Mouse (Mus musculus): ENCODE results near the gene Rbm10. TPM values are rescaled to one million over a fixed set of nuclear protein-coding genes. Genes with fewer than 3 reads are reported as not detected.

Gene Rbm10
- 52.7 and 53.6 TPM in 2 replicates for polyA plus RNA-seq (2015; fragmentation: Nextera tagmentation; extraction: Ambion mirVana)

- Histone ChIP-seq H3K9ac (ENCODE audit: low read length) (peak within 1 kb of the TSS; percentile 77), H3K4me3 (replicated peaks; ENCODE audit: low read length) (peak within 1 kb of the TSS; percentile 62), H3K4me1 (ENCODE audit: control insufficient read depth, insufficient read depth, low read length) (0 out of 2 replicates have a peak, but pooled peaks cover 8% of the 10 kb centered on the region), H3K36me3 (ENCODE audit: control insufficient read depth, insufficient read depth, low read length) (no peaks in the 10 kb centered on the region; the same call in 1 of the 2 replicates), H3K27me3 (ENCODE audit: control insufficient read depth, insufficient read depth, low read length) (no peaks in the 10 kb centered on the region), H3K27ac (ENCODE audit: low read length) (peak within 1 kb of the TSS; percentile 88), H3K4me2 (ENCODE audit: low read depth, low read length) (peak within 1 kb of the TSS; percentile 59), H3K9me3 (replicated peaks; ENCODE audit: control insufficient read depth, low read length) (no peaks in the 10 kb centered on the region)
- peak; percentile 98 for ATAC-seq (ENCODE audit: insufficient read depth, low FRiP score)
- WGBS = 13% methylated on average over 46 of the region's 49 CpGs
These were observed at the start of gene Rbm10, which contains the start of gene Ndufb11 for GRCm38 (mm10) chrX:20617176-20617902. TSS of gene Rbm10 (plus strand) at chrX:20617503. TSS of gene Ndufb11 (minus strand) at chrX:20617619.

DNA sequence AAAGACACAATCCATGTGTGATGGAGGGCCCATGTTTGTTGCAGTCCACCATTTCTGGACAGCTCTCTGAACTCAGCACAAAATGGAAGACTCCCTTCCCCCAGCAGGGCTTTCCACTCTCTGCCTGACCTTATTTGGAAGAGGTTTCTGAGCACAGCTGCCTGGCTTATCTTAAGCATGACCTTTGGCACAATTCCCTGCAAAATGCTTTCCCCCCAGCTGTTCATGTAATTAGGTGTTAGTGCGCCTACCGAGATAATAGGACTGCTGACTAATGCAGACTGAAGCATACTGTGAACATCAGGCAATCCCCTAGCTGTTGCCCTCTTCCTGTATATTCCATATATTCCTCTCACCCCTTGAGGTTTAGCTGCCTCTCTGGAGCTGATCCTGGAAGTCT lies 46.3 kb upstream of the Rbm10 start:
- H3K27ac ChIP-seq (ENCODE audit: low read length) = no peak overlapping the region

DNA sequence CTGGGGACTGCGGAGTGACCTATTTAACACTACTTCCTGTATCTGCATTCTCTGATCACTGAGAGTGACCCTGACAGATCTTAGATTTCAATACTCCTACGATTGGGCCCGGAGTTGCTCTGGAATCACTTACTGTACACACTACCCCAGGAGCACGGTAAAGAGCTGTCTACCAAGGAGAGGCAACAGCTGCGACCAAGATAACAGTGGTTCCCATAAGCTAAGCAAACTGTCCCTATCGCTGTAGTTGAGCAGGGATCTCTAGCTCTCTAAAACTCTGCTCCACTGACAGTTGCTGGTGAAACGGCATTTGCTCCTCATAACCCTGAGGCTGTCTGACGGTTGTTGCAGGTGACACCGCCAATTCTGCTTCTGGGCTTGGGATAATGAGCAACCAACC lies 44.6 kb upstream of the Rbm10 start:
- H3K27ac ChIP-seq (ENCODE audit: low read length) = no peak overlapping the region
- WGBS = 58% methylated on average over 9 of the region's 9 CpGs
- no peaks in the 10 kb centered on the region for H3K36me3 ChIP-seq (ENCODE audit: control insufficient read depth, insufficient read depth, low read length)
- H3K4me2 ChIP-seq (ENCODE audit: low read depth, low read length) = no peak overlapping the region
- no peaks in the 10 kb centered on the region for H3K4me1 ChIP-seq (ENCODE audit: control insufficient read depth, insufficient read depth, low read length)
- H3K4me3 ChIP-seq (replicated peaks; ENCODE audit: low read length) = no peak overlapping the region
- no peaks in the 10 kb centered on the region for H3K9me3 ChIP-seq (replicated peaks; ENCODE audit: control insufficient read depth, low read length)
- no peak overlapping the region for H3K9ac ChIP-seq (ENCODE audit: low read length)
- H3K27me3 ChIP-seq (ENCODE audit: control insufficient read depth, insufficient read depth, low read length) = no peaks in the 10 kb centered on the region
- ATAC-seq (ENCODE audit: insufficient read depth, low FRiP score) = no peak

More for the DNA sequence above, 46.3 kb upstream of the Rbm10 start:
- Histone ChIP-seq H3K4me1 (ENCODE audit: control insufficient read depth, insufficient read depth, low read length) (no peaks in the 10 kb centered on the region), H3K4me3 (replicated peaks; ENCODE audit: low read length) (no peak overlapping the region), H3K27me3 (ENCODE audit: control insufficient read depth, insufficient read depth, low read length) (no peaks in the 10 kb centered on the region), H3K9me3 (replicated peaks; ENCODE audit: control insufficient read depth, low read length) (no peaks in the 10 kb centered on the region), H3K4me2 (ENCODE audit: low read depth, low read length) (no peak overlapping the region), H3K36me3 (ENCODE audit: control insufficient read depth, insufficient read depth, low read length) (no peaks in the 10 kb centered on the region), H3K9ac (ENCODE audit: low read length) (no peak overlapping the region)
- no peak for ATAC-seq (ENCODE audit: insufficient read depth, low FRiP score)
- 36% methylated on average over 2 of the region's 2 CpGs for WGBS

DNA sequence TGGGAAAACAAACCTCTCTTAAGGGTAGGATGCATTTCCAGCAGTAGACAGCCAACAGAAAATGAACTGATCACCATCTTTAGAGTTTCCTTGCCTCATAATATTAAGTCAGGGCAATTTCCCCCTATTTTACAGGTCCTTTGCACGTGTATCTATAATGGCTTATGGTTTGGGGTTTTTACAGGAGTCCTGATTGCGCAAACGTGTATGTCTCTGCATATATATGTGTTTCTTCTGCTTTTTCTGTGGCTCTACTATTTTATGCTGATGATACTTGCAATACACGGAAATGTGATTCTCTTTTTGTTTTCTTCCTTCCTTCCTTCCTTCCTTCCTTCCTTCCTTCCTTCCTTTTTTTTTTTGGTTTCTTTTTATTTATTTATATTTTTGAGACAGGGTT lies 43.4 kb upstream of the Rbm10 start:
- H3K4me1 ChIP-seq (ENCODE audit: control insufficient read depth, insufficient read depth, low read length) = no peaks in the 10 kb centered on the region
- no peaks in the 10 kb centered on the region for H3K36me3 ChIP-seq (ENCODE audit: control insufficient read depth, insufficient read depth, low read length)
- no peak overlapping the region for H3K4me3 ChIP-seq (replicated peaks; ENCODE audit: low read length)
- ATAC-seq (ENCODE audit: insufficient read depth, low FRiP score) = no peak
- no peaks in the 10 kb centered on the region for H3K27me3 ChIP-seq (ENCODE audit: control insufficient read depth, insufficient read depth, low read length)
- H3K9me3 ChIP-seq (replicated peaks; ENCODE audit: control insufficient read depth, low read length) = no peaks in the 10 kb centered on the region
- no peak overlapping the region for H3K4me2 ChIP-seq (ENCODE audit: low read depth, low read length)
- WGBS = 86% methylated on average over 4 of the region's 4 CpGs
- H3K27ac ChIP-seq (ENCODE audit: low read length) = no peak overlapping the region
- no peak overlapping the region for H3K9ac ChIP-seq (ENCODE audit: low read length)

- H3K4me1 ChIP-seq (ENCODE audit: control insufficient read depth, insufficient read depth, low read length) = no peaks in the 10 kb centered on the region
- H3K9ac ChIP-seq (ENCODE audit: low read length) = no peak overlapping the region
- H3K4me3 ChIP-seq (replicated peaks; ENCODE audit: low read length) = no peak overlapping the region
- H3K4me2 ChIP-seq (ENCODE audit: low read depth, low read length) = no peak overlapping the region
- no peaks in the 10 kb centered on the region for H3K27me3 ChIP-seq (ENCODE audit: control insufficient read depth, insufficient read depth, low read length)
- ATAC-seq (ENCODE audit: insufficient read depth, low FRiP score) = no peak
- H3K36me3 ChIP-seq (ENCODE audit: control insufficient read depth, insufficient read depth, low read length) = no peaks in the 10 kb centered on the region
- no peak overlapping the region for H3K27ac ChIP-seq (ENCODE audit: low read length)
- 10% methylated on average over 4 of the region's 4 CpGs for whole genome bisulfite sequencing
- no peaks in the 10 kb centered on the region for H3K9me3 ChIP-seq (replicated peaks; ENCODE audit: control insufficient read depth, low read length)
These were observed 29.3 kb upstream of the Rbm10 start for GRCm38 (mm10) chrX:20587968-20588367.

GRCm38 (mm10) chrX:20608500-20608899 lies 8.8 kb upstream of the Rbm10 start:
- Histone ChIP-seq H3K36me3 (ENCODE audit: control insufficient read depth, insufficient read depth, low read length) (no peaks in the 10 kb centered on the region), H3K27me3 (ENCODE audit: control insufficient read depth, insufficient read depth, low read length) (no peaks in the 10 kb centered on the region), H3K9me3 (replicated peaks; ENCODE audit: control insufficient read depth, low read length) (no peaks in the 10 kb centered on the region), H3K4me3 (replicated peaks; ENCODE audit: low read length) (no peak overlapping the region), H3K9ac (ENCODE audit: low read length) (no peak overlapping the region), H3K4me2 (ENCODE audit: low read depth, low read length) (no peak overlapping the region), H3K4me1 (ENCODE audit: control insufficient read depth, insufficient read depth, low read length) (no peaks in the 10 kb centered on the region), H3K27ac (ENCODE audit: low read length) (no peak overlapping the region)
- 80% methylated on average over 4 of the region's 4 CpGs for WGBS
- ATAC-seq (ENCODE audit: insufficient read depth, low FRiP score) = no peak

GRCm38 (mm10) chrX:20616861-20617175 lies 485 bp upstream of the Rbm10 start:
- no peaks in the 10 kb centered on the region for H3K27me3 ChIP-seq (ENCODE audit: control insufficient read depth, insufficient read depth, low read length)
- ATAC-seq (ENCODE audit: insufficient read depth, low FRiP score) = 0 out of 2 replicates have a peak, but pooled peaks have one; percentile 3
- peak overlapping the region; percentile 88 for H3K27ac ChIP-seq (ENCODE audit: low read length)
- H3K36me3 ChIP-seq (ENCODE audit: control insufficient read depth, insufficient read depth, low read length) = no peaks in the 10 kb centered on the region; the same call in 1 of the 2 replicates
- no peaks in the 10 kb centered on the region for H3K9me3 ChIP-seq (replicated peaks; ENCODE audit: control insufficient read depth, low read length)
- peak overlapping the region; percentile 62 for H3K4me3 ChIP-seq (replicated peaks; ENCODE audit: low read length)
- WGBS = 13% methylated on average over 17 of the region's 17 CpGs
- H3K4me1 ChIP-seq (ENCODE audit: control insufficient read depth, insufficient read depth, low read length) = 0 out of 2 replicates have a peak, but pooled peaks cover 8% of the 10 kb centered on the region
- H3K9ac ChIP-seq (ENCODE audit: low read length) = peak overlapping the region; percentile 73
- peak overlapping the region; percentile 57 for H3K4me2 ChIP-seq (ENCODE audit: low read depth, low read length)

- Histone ChIP-seq H3K9me3 (replicated peaks; ENCODE audit: control insufficient read depth, low read length) (no peaks in the 10 kb centered on the region), H3K4me2 (ENCODE audit: low read depth, low read length) (peak overlapping the region; percentile 59), H3K4me1 (ENCODE audit: control insufficient read depth, insufficient read depth, low read length) (0 out of 2 replicates have a peak, but pooled peaks cover 8% of the 10 kb centered on the region), H3K4me3 (replicated peaks; ENCODE audit: low read length) (peak overlapping the region; percentile 62), H3K9ac (ENCODE audit: low read length) (peak overlapping the region; percentile 77), H3K27ac (ENCODE audit: low read length) (peak overlapping the region; percentile 88), H3K36me3 (ENCODE audit: control insufficient read depth, insufficient read depth, low read length) (no peaks in the 10 kb centered on the region; the same call in 1 of the 2 replicates), H3K27me3 (ENCODE audit: control insufficient read depth, insufficient read depth, low read length) (no peaks in the 10 kb centered on the region)
- peak; percentile 46; the same call in 1 of the 2 replicates for ATAC-seq (ENCODE audit: insufficient read depth, low FRiP score)
- WGBS = 13% methylated on average over 31 of the region's 31 CpGs
These were observed 648 bp downstream of the Rbm10 start for GRCm38 (mm10) chrX:20617903-20618399.

DNA sequence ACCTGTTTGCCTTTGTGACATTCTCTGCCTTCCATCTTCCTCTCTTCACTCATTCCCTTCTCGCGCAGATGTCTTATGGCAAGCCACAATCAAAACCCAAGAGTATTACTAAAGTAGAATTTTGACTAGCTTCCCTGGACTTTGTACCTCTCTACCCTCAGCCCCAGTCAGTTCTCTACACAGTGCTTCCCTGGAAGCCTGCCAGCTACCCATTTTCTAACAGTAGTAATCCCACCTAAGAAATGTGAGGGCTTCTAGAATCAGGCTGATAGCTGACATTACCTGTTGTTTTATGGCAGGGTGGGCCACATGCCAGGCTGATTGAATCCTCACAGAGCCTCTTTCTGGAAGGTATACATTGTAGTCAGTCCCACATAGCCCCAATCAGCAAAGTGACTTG lies 20.8 kb downstream of the Rbm10 start:
- Histone ChIP-seq H3K27me3 (ENCODE audit: control insufficient read depth, insufficient read depth, low read length) (no peaks in the 10 kb centered on the region), H3K4me3 (replicated peaks; ENCODE audit: low read length) (no peak overlapping the region), H3K27ac (ENCODE audit: low read length) (no peak overlapping the region), H3K9me3 (replicated peaks; ENCODE audit: control insufficient read depth, low read length) (no peaks in the 10 kb centered on the region), H3K36me3 (ENCODE audit: control insufficient read depth, insufficient read depth, low read length) (no peaks in the 10 kb centered on the region; the same call in 1 of the 2 replicates), H3K9ac (ENCODE audit: low read length) (no peak overlapping the region), H3K4me1 (ENCODE audit: control insufficient read depth, insufficient read depth, low read length) (no peaks in the 10 kb centered on the region), H3K4me2 (ENCODE audit: low read depth, low read length) (no peak overlapping the region)
- 89% methylated on average over 2 of the region's 2 CpGs for WGBS
- no peak for ATAC-seq (ENCODE audit: insufficient read depth, low FRiP score)
